Mouse (Mus musculus) G1E (cell line): Measurements from ENCODE around the gene Nek1.

ENCODE experiments used
- CTCF ChIP-seq: IDR thresholded peaks from 2 replicates; pipeline ENCODE4 v1.5.1; 2012; ENCODE audit warnings: low read depth, low read length, inconsistent platforms, mixed read lengths
- GATA1 ChIP-seq: IDR thresholded peaks from 2 replicates; pipeline ENCODE4 v1.6.1; 2012; ENCODE audit warnings: borderline replicate concordance, low read length, inconsistent platforms, mixed read lengths
- GATA2 ChIP-seq: IDR thresholded peaks from 2 replicates; pipeline ENCODE4 v1.6.1; 2012; ENCODE audit warnings: low read depth, low read length, inconsistent platforms, borderline replicate concordance
- POLR2AphosphoS5 ChIP-seq: IDR thresholded peaks from 2 replicates; pipeline ENCODE4 v1.6.1; 2012; ENCODE audit warnings: low read depth, low read length, inconsistent platforms; ENCODE audit not compliant: insufficient replicate concordance
- TAL1 ChIP-seq: conservative IDR thresholded peaks from 2 replicates; pipeline ENCODE4 v1.6.1; 2012; ENCODE audit warnings: low read depth, low read length, inconsistent platforms, mixed read lengths

DNA sequence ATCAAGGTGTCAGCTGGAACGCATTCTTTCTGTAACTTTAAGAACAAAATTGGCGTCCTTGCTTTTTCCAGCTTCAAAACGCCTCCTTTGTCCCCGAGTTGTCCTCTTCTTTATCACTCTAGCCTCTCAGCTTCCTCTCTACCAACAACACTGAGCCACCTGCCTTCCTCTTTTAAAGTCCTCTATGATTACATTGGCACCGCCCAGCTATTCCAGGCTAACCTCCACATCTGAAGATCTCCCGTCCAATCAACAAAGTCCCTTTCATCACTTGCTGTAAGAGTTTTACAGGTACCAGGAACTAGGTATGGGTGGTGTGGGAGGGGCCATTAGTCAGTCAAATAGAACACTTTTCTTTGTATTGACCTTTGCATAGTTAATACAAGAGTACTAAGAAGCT, 27.7 kb upstream of the Nek1 start:
- TF ChIP-seq GATA2 (no peak), CTCF (no peak), TAL1 (no peak), POLR2AphosphoS5 (no peak), GATA1 (no peak)
